ENCODE assay signal across 11 mouse cellular contexts in the genomic region with DNA sequence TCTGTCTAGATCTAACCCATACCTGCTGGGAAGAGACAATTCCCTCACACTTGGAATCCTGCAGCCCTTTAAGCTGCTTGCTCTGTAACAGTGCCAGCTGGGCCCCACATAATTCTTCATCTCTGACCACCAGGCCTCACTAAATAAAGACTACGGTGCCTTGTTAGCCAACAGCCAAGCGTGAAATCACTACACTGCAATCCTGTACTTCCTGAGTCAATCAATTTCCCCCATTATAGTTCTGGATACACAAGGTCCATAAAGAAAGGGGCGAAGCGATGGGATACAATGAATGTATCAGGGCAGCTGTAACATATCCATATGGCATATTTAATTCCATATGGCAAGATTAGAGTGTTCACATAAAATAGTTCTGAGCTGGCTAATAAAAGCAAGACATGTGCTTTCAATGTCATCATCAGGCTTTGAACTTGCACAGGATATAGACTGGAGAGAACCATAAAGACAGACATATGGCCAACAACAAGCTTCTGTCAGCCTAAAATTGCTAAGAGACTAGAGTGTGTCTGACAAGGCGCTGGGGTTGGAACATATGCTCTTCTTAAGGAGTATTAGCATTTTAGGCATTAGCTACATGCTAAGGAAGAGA.
DNase-seq lines count a peak whose midpoint lies in the region; ATAC-seq and TF ChIP-seq lines count a peak whose summit lies in the region.
"Had no signal": no experiment of that assay in that cellular context is flagged by ENCODE, and none has a peak within 500 bp of the region (broad histone marks: within the 10 kb centered on the region; RNA-seq: fewer than 3 reads in every experiment).

No protein-coding gene starts in this region.

- TF ChIP-seq CTCF in lung, adult 2 months (IDR thresholded peaks at IDR 0.05; ENCODE audit: insufficient read depth, low read length): no peak

- 47% methylated on average over 5 of the region's 5 CpGs for WGBS in lung, embryonic 15.5 days
- WGBS in lung, adult 2 months: 81% methylated on average over 5 of the region's 5 CpGs
- 50% methylated on average over 5 of the region's 5 CpGs for WGBS in intestine, embryonic 16.5 days

- no peaks in the 10 kb centered on the region for H3K36me3 ChIP-seq in lung, embryonic 15.5 days
- no peaks in the 10 kb centered on the region for H3K36me3 ChIP-seq in intestine, embryonic 16.5 days (ENCODE audit: control insufficient read depth, insufficient read depth, low read length)

- no peak for TF ChIP-seq POLR2A in lung, adult 2 months (IDR thresholded peaks at IDR 0.05; ENCODE audit: borderline replicate concordance, extremely low read depth, low read depth, low read length)

- H3K4me3 ChIP-seq in lung, embryonic 15.5 days: no peak overlapping the region
- H3K4me3 ChIP-seq in lung, adult 2 months (replicated peaks; ENCODE audit: extremely low read depth, low read depth, low read length): no peak overlapping the region
- H3K4me3 ChIP-seq in intestine, embryonic 16.5 days (ENCODE audit: low read length): no peak overlapping the region

- H3K4me2 ChIP-seq in lung, embryonic 15.5 days: no peak overlapping the region
- no peak overlapping the region for H3K4me2 ChIP-seq in intestine, embryonic 16.5 days (ENCODE audit: low read depth, low read length)

- H3K27ac ChIP-seq in lung, embryonic 15.5 days: peak overlapping the region; percentile 60
- H3K27ac ChIP-seq in intestine, embryonic 16.5 days (ENCODE audit: low read length): no peak overlapping the region

- H3K9ac ChIP-seq in lung, embryonic 15.5 days: no peak overlapping the region
- H3K9ac ChIP-seq in intestine, embryonic 16.5 days (ENCODE audit: low read depth, low read length): no peak overlapping the region

- peak; percentile 82 for ATAC-seq in lung, embryonic 15.5 days (ENCODE audit: borderline replicate concordance, extremely low read depth, low FRiP score, low TSS enrichment)
- ATAC-seq in intestine, embryonic 16.5 days: peak; percentile 40
- ATAC-seq: activated CD4-positive, CD25-positive, alpha-beta regulatory T cell, adult 4 months; lung, postnatal 0 days had no signal

- H3K9me3 ChIP-seq in lung, embryonic 15.5 days: no peaks in the 10 kb centered on the region
- H3K9me3 ChIP-seq in intestine, embryonic 16.5 days (ENCODE audit: control insufficient read depth, low read length): no peaks in the 10 kb centered on the region

- DNase-seq in lung, adult 2 months: no peak
- DNase-seq in forelimb bud, embryonic 11.5 days (ENCODE audit: low read depth, low spot score): peak; percentile 57
- peak; percentile 56 for DNase-seq in retina, embryonic 14.5 days (ENCODE audit: low spot score)
- no peak for DNase-seq in liver
- no peak for DNase-seq in gastrocnemius, adult 18-20 months (ENCODE audit: low spot score)
- DNase-seq: heart, adult 18-20 months; thymus, postnatal 25 days had no signal

- H3K27me3 ChIP-seq in lung, embryonic 15.5 days: no peaks in the 10 kb centered on the region
- H3K27me3 ChIP-seq in intestine, embryonic 16.5 days (replicated peaks; ENCODE audit: control insufficient read depth, insufficient read depth, low read length): no peaks in the 10 kb centered on the region

- peaks cover 13% of the 10 kb centered on the region for H3K4me1 ChIP-seq in lung, embryonic 15.5 days
- H3K4me1 ChIP-seq in lung, adult 2 months (ENCODE audit: control insufficient read depth, insufficient read depth, low read length): no peaks in the 10 kb centered on the region; the same call in 1 of the 2 replicates
- no peaks in the 10 kb centered on the region for H3K4me1 ChIP-seq in intestine, embryonic 16.5 days (ENCODE audit: control insufficient read depth, insufficient read depth, low read length)

Comparison
In these comparisons a context has a peak if more than half of its experiments do, and no peak if none do; other contexts are left out.
1. DNase-seq: peak in forelimb bud, embryonic 11.5 days (single experiment) and retina, embryonic 14.5 days (single experiment); none in lung, adult 2 months (single experiment), liver (single experiment) and gastrocnemius, adult 18-20 months (single experiment).